Comparison of ENCODE assay signal across 8 mouse cellular contexts in genomic region chr1:36709854-36710280, GRCm38 (mm10). TPM values are rescaled to one million over a fixed set of nuclear protein-coding genes. Genes with fewer than 3 reads are reported as not detected.
A peak's percentile ranks its signal among the peaks of the same experiment; 100 is the strongest.
DNase-seq lines count a peak whose midpoint lies in the region; ATAC-seq and TF ChIP-seq lines count a peak whose summit lies in the region.

Gene 4933424G06Rik, plus strand, starts transcription at chr1:36710149.

- no peak for TF ChIP-seq CTCF in G1E (IDR thresholded peaks at IDR 0.05; ENCODE audit: low read depth, low read length)
- TF ChIP-seq CTCF in layer of hippocampus, adult 2 months (conservative IDR thresholded peaks at IDR 0.05): no peak
- TF ChIP-seq CTCF in lung, embryonic 14.5 days (IDR thresholded peaks at IDR 0.05; ENCODE audit: low read depth): no peak
- TF ChIP-seq CTCF in olfactory bulb, adult 2 months (IDR thresholded peaks at IDR 0.05; ENCODE audit: insufficient read depth, low read depth, low read length): no peak
- no peak for TF ChIP-seq CTCF in thymus, adult 2 months (IDR thresholded peaks at IDR 0.05; ENCODE audit: borderline replicate concordance, control insufficient read depth, extremely low read depth, insufficient read depth, low read length, poor library complexity)

- DNase-seq in G1E (ENCODE audit: low spot score): peak; percentile 99
- DNase-seq in cerebellum, adult 18-20 months: peak; percentile 98 to 99
- peak; percentile 95 to 96 for DNase-seq in heart, postnatal 36 days
- DNase-seq in layer of hippocampus, adult 2 months (ENCODE audit: low spot score in 2 of 2): peak; percentile 97 to 99
- peak; percentile 99 for DNase-seq in lung, embryonic 14.5 days
- DNase-seq in thymus, adult 2 months: peak; percentile 99

- peaks cover 12% of the 10 kb centered on the region for H3K9me3 ChIP-seq in G1E (replicated peaks)
- H3K9me3 ChIP-seq in forebrain, embryonic 16.5 days (ENCODE audit: control insufficient read depth, low read length): no peaks in the 10 kb centered on the region
- H3K9me3 ChIP-seq in lung, embryonic 14.5 days (ENCODE audit: low read depth, low read length): no peaks in the 10 kb centered on the region

- peaks cover 39% of the 10 kb centered on the region for H3K36me3 ChIP-seq in G1E (replicated peaks)
- peaks cover 11% of the 10 kb centered on the region for H3K36me3 ChIP-seq in forebrain, embryonic 16.5 days (ENCODE audit: control insufficient read depth, insufficient read depth)
- H3K36me3 ChIP-seq in lung, embryonic 14.5 days (ENCODE audit: insufficient read depth): peaks cover 28% of the 10 kb centered on the region
- H3K36me3 ChIP-seq in thymus, adult 2 months (ENCODE audit: control insufficient read depth, insufficient read depth, low read length): peaks cover 10% of the 10 kb centered on the region

- H3K4me3 ChIP-seq in G1E (ENCODE audit: low read depth, low read length): peak within 1 kb of the TSS; percentile 85
- H3K4me3 ChIP-seq in forebrain, embryonic 16.5 days (replicated peaks; ENCODE audit: low read length): peak within 1 kb of the TSS; percentile 95
- peak within 1 kb of the TSS; percentile 77 for H3K4me3 ChIP-seq in layer of hippocampus, adult 2 months
- H3K4me3 ChIP-seq in lung, embryonic 14.5 days (ENCODE audit: low read depth, low read length): peak within 1 kb of the TSS; percentile 98
- H3K4me3 ChIP-seq in olfactory bulb, adult 2 months (ENCODE audit: insufficient read depth, low read depth, low read length): peak within 1 kb of the TSS; percentile 92
- peak within 1 kb of the TSS; percentile 97 for H3K4me3 ChIP-seq in thymus, adult 2 months (ENCODE audit: control insufficient read depth, insufficient read depth, low read length)

- H3K9ac ChIP-seq in forebrain, embryonic 16.5 days (replicated peaks; ENCODE audit: low read depth, low read length): peak within 1 kb of the TSS; percentile 96
- peak within 1 kb of the TSS; percentile 85 for H3K9ac ChIP-seq in lung, embryonic 14.5 days

- peak within 1 kb of the TSS; percentile 85 for H3K4me2 ChIP-seq in forebrain, embryonic 16.5 days (ENCODE audit: low read length)
- peak within 1 kb of the TSS; percentile 92 for H3K4me2 ChIP-seq in lung, embryonic 14.5 days

- peak; percentile 99 for ATAC-seq in G1E (ENCODE audit: extremely low read depth, insufficient number of reproducible peaks, low FRiP score, poor library complexity, severe bottlenecking)
- peak; percentile 97 for ATAC-seq in forebrain, embryonic 16.5 days
- peak; percentile 97 for ATAC-seq in lung, embryonic 14.5 days (ENCODE audit: insufficient read depth)

- intact Hi-C loops in heart, postnatal 36 days (cut with DNase I): loop anchor here (1.0 kb wide), 1 partner anchor 19 kb away; the partner anchor contains the start of gene Cox5b

- WGBS in forebrain, embryonic 16.5 days: 0% methylated on average over 29 of the region's 29 CpGs
- whole genome bisulfite sequencing in lung, embryonic 14.5 days: under 1% methylated on average over 29 of the region's 29 CpGs
- WGBS in olfactory bulb, adult 2 months: under 1% methylated on average over 29 of the region's 29 CpGs
- WGBS in thymus, adult 2 months: under 1% methylated on average over 29 of the region's 29 CpGs

- peaks cover 31% of the 10 kb centered on the region for H3K4me1 ChIP-seq in G1E (ENCODE audit: insufficient read depth, low read depth, low read length)
- H3K4me1 ChIP-seq in forebrain, embryonic 16.5 days (replicated peaks; ENCODE audit: control insufficient read depth, insufficient read depth, low read length): peaks cover 19% of the 10 kb centered on the region
- H3K4me1 ChIP-seq in lung, embryonic 14.5 days (ENCODE audit: insufficient read depth): peaks cover 10% of the 10 kb centered on the region
- peaks cover 26% of the 10 kb centered on the region for H3K4me1 ChIP-seq in olfactory bulb, adult 2 months (ENCODE audit: control insufficient read depth, insufficient read depth, low read length)
- H3K4me1 ChIP-seq in thymus, adult 2 months (replicated peaks; ENCODE audit: control insufficient read depth, insufficient read depth, low read length): peaks cover 13% of the 10 kb centered on the region

- TF ChIP-seq POLR2A in olfactory bulb, adult 2 months (IDR thresholded peaks at IDR 0.05; ENCODE audit: insufficient read depth, low read depth, low read length): peak; percentile 92
- peak; percentile 74 for TF ChIP-seq POLR2A in thymus, adult 2 months (IDR thresholded peaks at IDR 0.05; ENCODE audit: control insufficient read depth, extremely low read depth, insufficient read depth, low read length, poor library complexity)

- H3K27me3 ChIP-seq in G1E (ENCODE audit: insufficient read depth, low read length): peaks cover 7% of the 10 kb centered on the region
- no peaks in the 10 kb centered on the region for H3K27me3 ChIP-seq in forebrain, embryonic 16.5 days (replicated peaks; ENCODE audit: control insufficient read depth, insufficient read depth, low read length)
- H3K27me3 ChIP-seq in lung, embryonic 14.5 days (ENCODE audit: insufficient read depth, low read length): no peaks in the 10 kb centered on the region
- H3K27me3 ChIP-seq in thymus, adult 2 months (ENCODE audit: control insufficient read depth, insufficient read depth, low read length): no peaks in the 10 kb centered on the region

- peak within 1 kb of the TSS; percentile 73 for H3K27ac ChIP-seq in forebrain, embryonic 16.5 days (ENCODE audit: low read length)
- peak within 1 kb of the TSS; percentile 94 for H3K27ac ChIP-seq in layer of hippocampus, adult 2 months
- peak within 1 kb of the TSS; percentile 85 for H3K27ac ChIP-seq in lung, embryonic 14.5 days (ENCODE audit: low read depth)
- H3K27ac ChIP-seq in olfactory bulb, adult 2 months (ENCODE audit: insufficient read depth, low read depth, low read length): peak within 1 kb of the TSS; percentile 52
- H3K27ac ChIP-seq in thymus, adult 2 months (ENCODE audit: control insufficient read depth, insufficient read depth, low read length): peak within 1 kb of the TSS; percentile 36

RNA-seq across cellular contexts. Expression of gene 4933424G06Rik, which starts in this region (rescaled TPM):
- total RNA-seq in G1E (2014; fragmentation: Nextera tagmentation) (0.75 TPM in 1 of 2 replicates, not detected in the other), G1E (2017) (0.17 and 0.38 TPM in 2 replicates)
- polyA plus RNA-seq in G1E (2012): not detected in 2 replicates
- polyA plus RNA-seq in forebrain, embryonic 16.5 days (2015; fragmentation: Nextera tagmentation; extraction: Ambion mirVana): 0.77 TPM in 1 of 2 replicates, not detected in the other
- not detected for total RNA-seq in heart, postnatal 36 days (2021)
- total RNA-seq in layer of hippocampus, adult 2 months (2021): 1 to 10 TPM in 1 of 2 experiments, under 1 TPM in 1; 0.96 to 1.4 TPM
- not detected in 2 replicates for polyA plus RNA-seq in lung, embryonic 14.5 days (2014; fragmentation: Nextera tagmentation; extraction: Ambion mirVana)
- not detected in 2 replicates for polyA plus RNA-seq in olfactory bulb, adult 2 months (2012; ENCODE audit: insufficient read depth, insufficient read length, low replicate concordance, missing spikeins)
- not detected in 2 replicates for polyA plus RNA-seq in thymus, adult 2 months (2012; rRNA removed)

Comparison
In these comparisons a context has a peak if more than half of its experiments do, and no peak if none do; other contexts are left out.
1. Peak in every context shown above with its lines: DNase-seq, ATAC-seq, H3K4me3 ChIP-seq and H3K27ac ChIP-seq.
2. Peak in DNase-seq, ATAC-seq and H3K4me3 ChIP-seq in G1E; RNA of the gene not detected or under 1 TPM.
3. Peak in ATAC-seq, H3K4me3 ChIP-seq, H3K27ac ChIP-seq, H3K9ac ChIP-seq and H3K4me2 ChIP-seq in forebrain, embryonic 16.5 days; RNA of the gene not detected or under 1 TPM.
4. Peak in DNase-seq in heart, postnatal 36 days; RNA of the gene not detected or under 1 TPM.
5. Peak in DNase-seq, ATAC-seq, H3K4me3 ChIP-seq, H3K27ac ChIP-seq, H3K9ac ChIP-seq and H3K4me2 ChIP-seq in lung, embryonic 14.5 days; RNA of the gene not detected or under 1 TPM.
6. Peak in DNase-seq, H3K4me3 ChIP-seq and H3K27ac ChIP-seq in thymus, adult 2 months; RNA of the gene not detected or under 1 TPM.
7. H3K27ac ChIP-seq: peak in every context shown above with its lines; median percentile 94 in layer of hippocampus, adult 2 months; 85 in lung, embryonic 14.5 days; 73 in forebrain, embryonic 16.5 days; 52 in olfactory bulb, adult 2 months; 36 in thymus, adult 2 months.